Mouse (Mus musculus): Measurements from ENCODE around the gene Pafah1b1. TPM values are rescaled to one million over a fixed set of nuclear protein-coding genes. Genes with fewer than 3 reads are reported as not detected.

The Pafah1b1 gene
- polyA plus RNA-seq, 1 experiment from 2014 or later = 90.2 TPM

DNA sequence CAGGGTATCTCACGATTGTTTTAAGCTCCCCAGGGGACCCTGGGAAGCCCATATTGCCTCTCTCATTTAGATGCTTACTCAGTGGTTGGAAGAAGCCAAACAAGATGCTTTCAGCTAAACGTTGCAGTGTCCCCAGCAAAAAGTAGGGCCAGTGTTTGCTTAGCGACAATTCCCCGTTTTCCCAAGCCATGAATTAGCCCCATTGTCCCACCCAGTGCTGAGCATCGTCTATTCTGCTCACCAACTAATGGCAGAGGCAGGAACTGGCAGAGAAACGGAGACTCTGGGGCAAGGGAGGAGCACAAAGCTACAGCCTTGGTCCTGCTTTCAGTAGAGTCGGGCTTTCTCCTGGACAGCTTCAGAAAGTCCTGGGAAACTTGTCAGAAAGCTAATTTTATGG, 10.4 kb upstream of the Pafah1b1 start:
- Histone ChIP-seq H3K4me3 (ENCODE audit: low read depth, low read length) (no peak overlapping the region), H3K27ac (ENCODE audit: low read depth, low read length) (no peak overlapping the region), H3K4me2 (ENCODE audit: low read depth, low read length, severe bottlenecking) (no peak overlapping the region), H3K9me3 (ENCODE audit: control insufficient read depth, low read length) (no peaks in the 10 kb centered on the region), H3K36me3 (ENCODE audit: control insufficient read depth, insufficient read depth, low read length) (no peaks in the 10 kb centered on the region), H3K9ac (ENCODE audit: low read length) (no peak overlapping the region), H3K4me1 (replicated peaks; ENCODE audit: control insufficient read depth, insufficient read depth, low read length) (no peaks in the 10 kb centered on the region; the same call in 1 of the 2 replicates), H3K27me3 (ENCODE audit: control insufficient read depth, insufficient read depth, low read length) (no peaks in the 10 kb centered on the region)
- DNase-seq (ENCODE audit: low spot score) (no peak), ATAC-seq (replicated peaks; ENCODE audit: low FRiP score) (no peak)
- WGBS = 14% methylated on average over 7 of the region's 7 CpGs

DNA sequence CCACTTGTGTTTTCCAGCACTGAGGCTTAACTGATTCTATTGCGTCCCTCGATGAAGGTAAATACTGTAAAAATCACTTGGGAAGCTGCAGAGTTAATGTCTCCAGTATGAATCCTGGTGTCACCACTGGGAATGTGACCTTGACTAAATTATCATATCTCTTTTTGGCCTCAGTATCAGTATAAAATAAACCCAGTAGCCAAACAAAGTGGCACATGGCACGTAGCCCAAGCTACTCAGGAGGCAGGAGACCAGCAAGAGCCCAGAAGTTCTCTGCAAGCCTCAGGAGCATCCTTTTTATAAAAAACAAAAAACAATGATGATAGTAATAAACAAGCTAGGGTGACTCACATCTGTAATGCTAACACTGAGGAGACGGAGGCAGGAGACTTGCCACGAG, 711 bp upstream of the Pafah1b1 start:
- no peak overlapping the region for H3K27ac ChIP-seq (ENCODE audit: low read depth, low read length)
- no peak overlapping the region for H3K4me3 ChIP-seq (ENCODE audit: low read depth, low read length)
- H3K27me3 ChIP-seq (ENCODE audit: control insufficient read depth, insufficient read depth, low read length) = no peaks in the 10 kb centered on the region
- no peak overlapping the region; the same call in 1 of the 2 replicates for H3K4me2 ChIP-seq (ENCODE audit: low read depth, low read length, severe bottlenecking)
- H3K4me1 ChIP-seq (replicated peaks; ENCODE audit: control insufficient read depth, insufficient read depth, low read length) = no peaks in the 10 kb centered on the region
- DNase-seq (ENCODE audit: low spot score) (no peak), ATAC-seq (replicated peaks; ENCODE audit: low FRiP score) (no peak)
- no peak overlapping the region for H3K9ac ChIP-seq (ENCODE audit: low read length)
- no peaks in the 10 kb centered on the region for H3K36me3 ChIP-seq (ENCODE audit: control insufficient read depth, insufficient read depth, low read length)
- H3K9me3 ChIP-seq (ENCODE audit: control insufficient read depth, low read length) = no peaks in the 10 kb centered on the region
- WGBS = 68% methylated on average over 5 of the region's 5 CpGs

DNA sequence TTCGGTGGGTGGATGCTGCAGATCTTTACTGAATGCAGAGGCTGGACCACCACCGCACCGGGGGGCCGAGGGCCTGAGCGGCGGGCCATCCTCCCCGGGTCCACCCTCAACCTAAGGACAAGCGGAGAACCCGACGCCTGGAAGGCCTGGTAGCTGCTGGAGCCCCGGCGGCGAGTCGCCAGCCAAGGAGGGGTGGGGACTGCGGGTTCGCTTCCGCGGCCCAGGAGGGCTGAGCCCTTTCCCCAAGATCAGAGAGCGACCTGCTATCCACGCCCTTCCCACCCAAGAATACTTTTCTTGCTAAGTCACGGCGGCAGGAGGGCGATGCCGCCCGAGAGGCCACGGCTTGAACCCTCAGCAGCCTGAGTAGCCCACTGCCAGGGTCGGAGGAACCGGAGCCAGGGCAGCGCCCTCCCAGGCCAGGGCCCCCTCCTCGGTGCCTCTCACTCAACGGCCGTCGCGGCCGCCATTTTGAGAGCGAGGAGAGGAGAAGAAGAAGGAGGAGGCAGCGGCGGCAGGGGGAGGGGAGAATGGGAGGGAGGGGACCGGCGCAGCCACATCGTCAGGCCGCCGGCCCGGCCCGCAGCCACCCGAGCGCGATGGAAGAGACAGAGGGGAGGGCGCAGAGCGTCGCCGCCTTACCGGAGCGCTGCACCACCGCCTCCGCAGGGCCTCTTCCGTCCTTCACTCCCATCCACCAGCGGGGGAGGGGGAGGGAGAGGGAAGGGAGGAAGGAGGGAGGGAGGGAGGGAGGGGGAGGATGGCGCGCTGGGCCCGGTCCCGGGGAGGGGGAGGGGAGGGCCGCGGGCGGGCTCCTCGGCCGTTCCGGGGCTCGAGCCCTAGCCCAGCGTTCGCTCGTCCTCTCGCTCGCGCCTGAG, 874 bp downstream of the Pafah1b1 start:
- Histone ChIP-seq H3K4me3 (ENCODE audit: low read depth, low read length) (peak overlapping the region; percentile 99), H3K27me3 (ENCODE audit: control insufficient read depth, insufficient read depth, low read length) (no peaks in the 10 kb centered on the region), H3K4me2 (ENCODE audit: low read depth, low read length, severe bottlenecking) (peak overlapping the region; percentile 86), H3K36me3 (ENCODE audit: control insufficient read depth, insufficient read depth, low read length) (no peaks in the 10 kb centered on the region), H3K4me1 (replicated peaks; ENCODE audit: control insufficient read depth, insufficient read depth, low read length) (no peaks in the 10 kb centered on the region), H3K27ac (ENCODE audit: low read depth, low read length) (peak overlapping the region; percentile 97), H3K9me3 (ENCODE audit: control insufficient read depth, low read length) (no peaks in the 10 kb centered on the region), H3K9ac (ENCODE audit: low read length) (peak overlapping the region; percentile 98)
- ATAC-seq (replicated peaks; ENCODE audit: low FRiP score) (peak; percentile 83), DNase-seq (ENCODE audit: low spot score) (peak; percentile 92)
- WGBS = under 1% methylated on average over 37 of the region's 75 CpGs

DNA sequence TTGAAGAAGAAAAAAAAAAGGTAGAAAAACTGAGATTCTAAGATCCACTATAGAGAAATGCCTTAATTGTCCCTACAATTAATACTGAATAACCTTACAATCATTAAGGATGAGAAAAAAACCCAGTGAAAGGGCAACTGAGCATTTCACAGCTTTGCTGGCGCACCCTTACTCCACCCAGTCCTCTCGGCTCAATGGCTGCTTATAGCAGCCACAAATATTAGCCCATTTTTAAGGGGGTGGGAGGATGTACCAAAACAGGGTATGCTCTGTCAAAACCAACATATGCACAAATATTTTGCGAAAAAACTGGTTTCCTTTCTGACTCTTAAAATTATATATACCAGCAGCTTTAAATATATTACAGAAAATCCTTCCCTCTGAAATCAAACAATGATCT, 2.5 kb downstream of the Pafah1b1 start:
- WGBS = 40% methylated on average over 3 of the region's 3 CpGs
- no peak overlapping the region; the same call in 1 of the 2 replicates for H3K9ac ChIP-seq (ENCODE audit: low read length)
- H3K27me3 ChIP-seq (ENCODE audit: control insufficient read depth, insufficient read depth, low read length) = no peaks in the 10 kb centered on the region
- ATAC-seq (replicated peaks; ENCODE audit: low FRiP score) (no peak), DNase-seq (ENCODE audit: low spot score) (no peak)
- peak overlapping the region; percentile 19; the same call in 1 of the 2 replicates for H3K4me3 ChIP-seq (ENCODE audit: low read depth, low read length)
- no peaks in the 10 kb centered on the region for H3K9me3 ChIP-seq (ENCODE audit: control insufficient read depth, low read length)
- H3K4me2 ChIP-seq (ENCODE audit: low read depth, low read length, severe bottlenecking) = peak overlapping the region; percentile 40; the same call in 1 of the 2 replicates
- H3K27ac ChIP-seq (ENCODE audit: low read depth, low read length) = no peak overlapping the region
- H3K4me1 ChIP-seq (replicated peaks; ENCODE audit: control insufficient read depth, insufficient read depth, low read length) = no peaks in the 10 kb centered on the region
- no peaks in the 10 kb centered on the region for H3K36me3 ChIP-seq (ENCODE audit: control insufficient read depth, insufficient read depth, low read length)

DNA sequence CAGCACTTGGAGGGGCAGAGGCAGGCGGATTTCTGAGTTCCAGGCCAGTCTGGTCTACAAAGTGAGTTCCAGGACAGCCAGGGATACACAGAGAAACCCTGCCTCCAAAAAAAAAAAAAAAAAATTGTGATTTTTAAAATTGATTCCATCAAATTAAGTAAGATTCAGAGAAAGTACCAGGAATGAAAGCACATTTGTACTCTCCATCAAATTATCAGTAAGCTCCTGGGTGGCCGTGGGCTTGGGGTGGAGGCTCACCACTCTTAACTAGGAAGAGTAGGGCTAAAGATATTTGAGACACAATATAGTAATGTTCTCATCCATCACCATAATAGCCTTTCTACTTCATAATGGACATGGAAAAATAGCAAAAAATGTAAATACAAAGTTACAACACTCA, 3.3 kb downstream of the Pafah1b1 start:
- WGBS = 82% methylated on average over 2 of the region's 2 CpGs
- Histone ChIP-seq H3K9me3 (ENCODE audit: control insufficient read depth, low read length) (no peaks in the 10 kb centered on the region), H3K4me3 (ENCODE audit: low read depth, low read length) (no peak overlapping the region), H3K4me1 (replicated peaks; ENCODE audit: control insufficient read depth, insufficient read depth, low read length) (no peaks in the 10 kb centered on the region), H3K9ac (ENCODE audit: low read length) (no peak overlapping the region), H3K27ac (ENCODE audit: low read depth, low read length) (no peak overlapping the region), H3K4me2 (ENCODE audit: low read depth, low read length, severe bottlenecking) (no peak overlapping the region), H3K36me3 (ENCODE audit: control insufficient read depth, insufficient read depth, low read length) (no peaks in the 10 kb centered on the region), H3K27me3 (ENCODE audit: control insufficient read depth, insufficient read depth, low read length) (no peaks in the 10 kb centered on the region)
- no peak for DNase-seq (ENCODE audit: low spot score)
- no peak for ATAC-seq (replicated peaks; ENCODE audit: low FRiP score)

DNA sequence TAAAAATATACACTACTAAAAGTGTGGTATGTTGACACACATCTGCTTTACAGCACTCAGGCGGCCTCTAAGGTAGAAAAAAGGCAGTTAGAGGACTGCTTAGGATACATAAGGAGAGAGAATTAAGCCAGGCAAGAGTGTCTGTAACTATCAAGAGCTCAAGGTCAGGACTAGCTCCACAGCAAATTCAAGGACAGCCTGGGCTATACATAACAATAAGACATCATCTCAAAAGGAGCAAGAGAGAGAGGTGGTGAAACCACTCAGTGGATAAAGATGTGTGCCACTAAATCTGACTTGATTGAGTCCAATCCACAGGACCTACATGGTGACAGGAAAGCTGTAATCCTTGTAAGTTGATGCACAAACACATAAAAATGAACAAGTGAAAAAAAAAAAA, 3.8 kb downstream of the Pafah1b1 start:
- WGBS = 79% methylated on average over 1 of the region's 1 CpGs
- H3K4me3 ChIP-seq (ENCODE audit: low read depth, low read length) = no peak overlapping the region
- H3K27ac ChIP-seq (ENCODE audit: low read depth, low read length) = no peak overlapping the region
- H3K27me3 ChIP-seq (ENCODE audit: control insufficient read depth, insufficient read depth, low read length) = no peaks in the 10 kb centered on the region
- no peaks in the 10 kb centered on the region for H3K9me3 ChIP-seq (ENCODE audit: control insufficient read depth, low read length)
- no peak overlapping the region for H3K9ac ChIP-seq (ENCODE audit: low read length)
- H3K4me2 ChIP-seq (ENCODE audit: low read depth, low read length, severe bottlenecking) = no peak overlapping the region
- DNase-seq (ENCODE audit: low spot score) (no peak), ATAC-seq (replicated peaks; ENCODE audit: low FRiP score) (no peak)
- no peaks in the 10 kb centered on the region for H3K4me1 ChIP-seq (replicated peaks; ENCODE audit: control insufficient read depth, insufficient read depth, low read length)
- H3K36me3 ChIP-seq (ENCODE audit: control insufficient read depth, insufficient read depth, low read length) = no peaks in the 10 kb centered on the region

DNA sequence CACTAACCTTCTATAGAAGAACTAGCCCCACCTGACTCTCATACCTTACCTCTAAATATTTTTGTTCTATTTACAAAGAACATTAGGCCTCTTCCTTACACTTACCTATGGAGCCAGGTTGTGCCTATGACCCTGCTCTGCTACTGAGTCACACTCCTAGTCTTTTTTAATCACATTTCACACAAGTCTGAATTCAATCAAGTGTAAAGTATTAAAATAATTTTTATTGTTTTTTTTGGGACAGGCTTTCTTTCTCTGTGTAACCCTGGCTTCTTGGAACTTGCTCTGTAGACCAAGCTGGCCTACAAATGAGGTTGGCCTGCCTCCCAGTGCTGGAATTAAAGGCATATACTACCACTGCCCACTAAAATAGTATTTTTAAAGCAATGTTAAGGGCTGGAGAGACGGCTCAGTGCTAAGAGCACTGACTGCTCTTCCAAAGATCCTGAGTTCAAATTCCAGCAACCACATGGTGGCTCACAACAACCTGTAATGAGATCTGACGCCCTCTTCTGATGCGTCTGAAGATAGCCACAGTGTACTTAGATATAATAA, 8.4 kb downstream of the Pafah1b1 start:
- H3K27me3 ChIP-seq (ENCODE audit: control insufficient read depth, insufficient read depth, low read length) = no peaks in the 10 kb centered on the region

DNA sequence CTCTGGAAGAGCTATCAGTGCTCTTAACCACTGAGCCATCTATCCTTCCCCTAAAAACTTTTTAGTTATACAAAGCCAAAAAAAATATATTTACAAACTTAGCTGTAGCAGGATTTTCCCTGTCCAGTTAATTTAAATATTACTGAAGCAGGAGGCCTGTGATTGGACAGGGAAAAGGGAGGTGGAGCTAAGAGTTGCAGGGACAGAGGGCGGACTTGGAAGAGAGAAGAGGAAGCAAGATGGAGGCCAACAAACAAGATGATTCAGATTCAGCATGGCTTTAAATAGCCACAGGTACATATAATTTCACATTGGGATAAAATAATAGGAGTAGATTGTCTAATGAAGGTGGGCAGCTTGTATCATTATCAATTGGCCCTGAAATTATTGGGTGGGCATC, 13.8 kb downstream of the Pafah1b1 start:
- H3K4me2 ChIP-seq (ENCODE audit: low read depth, low read length, severe bottlenecking) = no peak overlapping the region
- H3K9ac ChIP-seq (ENCODE audit: low read length) = no peak overlapping the region
- ATAC-seq (replicated peaks; ENCODE audit: low FRiP score) (no peak), DNase-seq (ENCODE audit: low spot score) (no peak)
- H3K4me3 ChIP-seq (ENCODE audit: low read depth, low read length) = no peak overlapping the region
- WGBS = 97% methylated on average over 1 of the region's 1 CpGs
- H3K36me3 ChIP-seq (ENCODE audit: control insufficient read depth, insufficient read depth, low read length) = no peaks in the 10 kb centered on the region
- H3K4me1 ChIP-seq (replicated peaks; ENCODE audit: control insufficient read depth, insufficient read depth, low read length) = no peaks in the 10 kb centered on the region
- H3K27me3 ChIP-seq (ENCODE audit: control insufficient read depth, insufficient read depth, low read length) = no peaks in the 10 kb centered on the region
- no peaks in the 10 kb centered on the region for H3K9me3 ChIP-seq (ENCODE audit: control insufficient read depth, low read length)
- H3K27ac ChIP-seq (ENCODE audit: low read depth, low read length) = no peak overlapping the region

More for the DNA sequence above, 8.4 kb downstream of the Pafah1b1 start:
- no peak overlapping the region for H3K27ac ChIP-seq (ENCODE audit: low read depth, low read length)
- H3K4me3 ChIP-seq (ENCODE audit: low read depth, low read length) = no peak overlapping the region
- no peak overlapping the region for H3K4me2 ChIP-seq (ENCODE audit: low read depth, low read length, severe bottlenecking)
- no peak overlapping the region for H3K9ac ChIP-seq (ENCODE audit: low read length)
- no peak for DNase-seq (ENCODE audit: low spot score)
- ATAC-seq (replicated peaks; ENCODE audit: low FRiP score) = no peak
- no peaks in the 10 kb centered on the region for H3K4me1 ChIP-seq (replicated peaks; ENCODE audit: control insufficient read depth, insufficient read depth, low read length)
- no peaks in the 10 kb centered on the region for H3K36me3 ChIP-seq (ENCODE audit: control insufficient read depth, insufficient read depth, low read length)
- WGBS = 93% methylated on average over 3 of the region's 3 CpGs
- H3K9me3 ChIP-seq (ENCODE audit: control insufficient read depth, low read length) = no peaks in the 10 kb centered on the region

Data from forebrain, embryonic 11.5 days (tissue).